Mouse (Mus musculus): ENCODE measurements around the gene Col11a2. TPM values are rescaled to one million over a fixed set of nuclear protein-coding genes. Genes with fewer than 3 reads are reported as not detected.
A peak's percentile ranks its signal among the peaks of the same experiment; 100 is the strongest.
"Not testable (repeated sequence)": the region's sequence is repeated elsewhere in the genome, so short reads cannot be mapped to it uniquely, and the experiment has no call there.

Gene Col11a2
- 9.3 and 12.1 TPM in 2 replicates for polyA plus RNA-seq (2012; rRNA removed)

DNA sequence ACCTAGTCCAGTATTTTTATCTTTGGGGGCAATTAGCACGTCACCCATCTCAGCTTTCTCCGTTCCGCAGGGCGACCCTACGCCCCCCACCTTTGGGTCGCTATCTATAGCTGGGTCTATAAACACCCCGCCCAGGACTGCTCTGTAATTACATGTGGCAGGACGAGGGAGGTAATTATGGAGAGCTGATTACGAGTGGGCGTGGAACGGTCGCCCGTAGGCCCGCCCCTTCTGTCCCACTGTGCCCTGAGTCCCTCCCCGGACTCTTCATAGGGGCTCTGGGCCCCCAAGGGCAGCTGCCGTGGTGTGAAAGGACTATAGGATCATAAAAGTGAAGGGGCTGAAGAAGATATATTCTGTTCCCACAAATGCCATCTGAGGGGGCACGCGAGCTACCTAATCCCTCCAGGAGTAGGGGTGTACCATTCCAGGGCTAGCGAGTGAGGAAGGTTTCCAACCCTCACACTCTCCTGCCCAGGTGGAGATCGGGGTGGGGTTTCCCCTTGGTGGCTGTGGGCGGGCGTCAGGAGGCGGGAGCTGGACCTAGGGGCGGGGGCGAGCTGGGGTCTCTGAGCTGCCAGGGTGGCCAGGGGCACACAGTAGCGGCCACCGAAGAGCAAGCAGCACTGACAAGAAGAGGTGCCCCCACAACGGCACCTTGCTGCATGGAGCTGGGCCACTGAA is at the start of gene Col11a2:
Gene Col11a2 (plus strand): TSS at position 560 of the 684 bp plus-strand sequence.
- H3K27ac ChIP-seq (ENCODE audit: insufficient read depth, low read length) = peak within 1 kb of the TSS; percentile 84
- H3K4me3 ChIP-seq (ENCODE audit: insufficient read depth, low read length) = peak within 1 kb of the TSS; percentile 21
- peaks cover 3% of the 10 kb centered on the region; the same call in 1 of the 2 replicates for H3K4me1 ChIP-seq (ENCODE audit: control insufficient read depth, insufficient read depth, low read length)
- TF ChIP-seq POLR2A (IDR thresholded peaks at IDR 0.05; ENCODE audit: extremely low read depth, insufficient read depth, low read length) (peak; percentile 17; the same call in 1 of the 2 replicates), CTCF (IDR thresholded peaks at IDR 0.05; ENCODE audit: extremely low read depth, insufficient read depth, low read length) (no peak)

GRCm38 (mm10) chr17:33991788-33992664 is 47.2 kb upstream of the Col11a2 start:
- TF ChIP-seq POLR2A (IDR thresholded peaks at IDR 0.05; ENCODE audit: extremely low read depth, insufficient read depth, low read length) = no peak
- peak; percentile 72 for TF ChIP-seq CTCF (IDR thresholded peaks at IDR 0.05; ENCODE audit: extremely low read depth, insufficient read depth, low read length)
- no peaks in the 10 kb centered on the region for H3K4me1 ChIP-seq (ENCODE audit: control insufficient read depth, insufficient read depth, low read length)
- H3K27ac ChIP-seq (ENCODE audit: insufficient read depth, low read length) = no peak overlapping the region
- H3K4me3 ChIP-seq (ENCODE audit: insufficient read depth, low read length) = no peak overlapping the region

- no peaks in the 10 kb centered on the region for H3K4me1 ChIP-seq (ENCODE audit: control insufficient read depth, insufficient read depth, low read length)
- H3K27ac ChIP-seq (ENCODE audit: insufficient read depth, low read length) = no peak overlapping the region
- TF ChIP-seq CTCF (IDR thresholded peaks at IDR 0.05; ENCODE audit: extremely low read depth, insufficient read depth, low read length) (no peak), POLR2A (IDR thresholded peaks at IDR 0.05; ENCODE audit: extremely low read depth, insufficient read depth, low read length) (no peak)
- no peak overlapping the region for H3K4me3 ChIP-seq (ENCODE audit: insufficient read depth, low read length)
Observed at GRCm38 (mm10) chr17:33994959-33995358, 44.3 kb upstream of the Col11a2 start.

- Histone ChIP-seq H3K27ac (ENCODE audit: insufficient read depth, low read length) (no peak overlapping the region), H3K4me3 (ENCODE audit: insufficient read depth, low read length) (no peak overlapping the region), H3K4me1 (ENCODE audit: control insufficient read depth, insufficient read depth, low read length) (no peaks in the 10 kb centered on the region)
- no peak for TF ChIP-seq CTCF (IDR thresholded peaks at IDR 0.05; ENCODE audit: extremely low read depth, insufficient read depth, low read length)
Observed at GRCm38 (mm10) chr17:33995651-33996050, 43.6 kb upstream of the Col11a2 start.

- H3K4me1 ChIP-seq (ENCODE audit: control insufficient read depth, insufficient read depth, low read length); H3K4me3 ChIP-seq (ENCODE audit: insufficient read depth, low read length); H3K27ac ChIP-seq (ENCODE audit: insufficient read depth, low read length): not testable (repeated sequence)
Observed at GRCm38 (mm10) chr17:33997025-33997424, 42.2 kb upstream of the Col11a2 start.

DNA sequence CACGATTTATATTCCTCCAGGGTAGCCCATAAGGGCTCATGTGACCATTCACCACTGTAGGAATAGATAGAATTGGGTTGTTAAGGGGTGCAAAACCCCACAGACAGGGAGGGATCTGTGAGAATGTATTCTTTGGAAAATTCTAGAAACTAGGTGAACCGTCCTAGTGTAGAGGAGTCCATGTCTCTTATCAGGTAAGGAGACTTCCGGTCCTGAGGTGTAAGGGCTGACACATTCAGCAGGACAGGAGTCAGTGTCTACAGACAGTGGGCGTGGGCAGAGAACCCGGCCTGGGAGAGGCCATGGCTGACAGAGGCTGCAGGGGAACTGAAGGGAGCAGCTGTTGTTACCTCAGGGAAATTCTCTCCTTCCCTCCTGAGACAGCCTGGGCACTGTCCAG is 40.5 kb upstream of the Col11a2 start:
- not testable (repeated sequence) for H3K4me1 ChIP-seq (ENCODE audit: control insufficient read depth, insufficient read depth, low read length); H3K27ac ChIP-seq (ENCODE audit: insufficient read depth, low read length)

GRCm38 (mm10) chr17:33999341-34000149 is 39.7 kb upstream of the Col11a2 start:
- TF ChIP-seq POLR2A (IDR thresholded peaks at IDR 0.05; ENCODE audit: extremely low read depth, insufficient read depth, low read length) (no peak), CTCF (IDR thresholded peaks at IDR 0.05; ENCODE audit: extremely low read depth, insufficient read depth, low read length) (no peak)
- Histone ChIP-seq H3K4me1 (ENCODE audit: control insufficient read depth, insufficient read depth, low read length) (no peaks in the 10 kb centered on the region), H3K27ac (ENCODE audit: insufficient read depth, low read length) (no peak overlapping the region), H3K4me3 (ENCODE audit: insufficient read depth, low read length) (peak overlapping the region; percentile 13)

More for the DNA sequence above, 40.5 kb upstream of the Col11a2 start:
- H3K4me3 ChIP-seq (ENCODE audit: insufficient read depth, low read length) = peak overlapping the region; percentile 13; the same call in 1 of the 2 replicates

DNA sequence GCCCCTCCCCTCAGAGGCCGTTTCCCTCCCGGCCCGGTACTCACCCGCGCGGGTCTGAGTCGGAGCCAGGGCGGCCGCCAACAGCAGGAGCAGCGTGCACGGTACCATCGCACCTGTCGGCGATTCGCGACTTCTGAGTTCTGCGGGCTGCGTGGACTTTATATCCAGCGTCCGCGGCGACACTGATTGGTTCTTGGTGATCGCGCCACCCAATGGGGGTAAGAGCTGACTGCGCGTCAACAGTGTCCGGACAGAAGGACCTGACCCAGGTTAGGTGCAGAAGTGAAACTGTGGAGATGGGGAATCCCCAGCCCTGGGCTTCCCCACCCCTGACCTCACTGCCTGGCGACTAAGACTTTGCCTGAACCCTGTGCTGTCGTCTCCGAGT is 39.1 kb upstream of the Col11a2 start, which contains the start of gene H2-K1:
Gene H2-K1 (minus strand): TSS at position 198 of the 388 bp plus-strand sequence.
- Histone ChIP-seq H3K4me1 (ENCODE audit: control insufficient read depth, insufficient read depth, low read length) (no peaks in the 10 kb centered on the region), H3K27ac (ENCODE audit: insufficient read depth, low read length) (no peak within 1 kb of the TSS), H3K4me3 (ENCODE audit: insufficient read depth, low read length) (peak within 1 kb of the TSS; percentile 13)
- TF ChIP-seq POLR2A (IDR thresholded peaks at IDR 0.05; ENCODE audit: extremely low read depth, insufficient read depth, low read length) (peak; percentile 81), CTCF (IDR thresholded peaks at IDR 0.05; ENCODE audit: extremely low read depth, insufficient read depth, low read length) (no peak)

DNA sequence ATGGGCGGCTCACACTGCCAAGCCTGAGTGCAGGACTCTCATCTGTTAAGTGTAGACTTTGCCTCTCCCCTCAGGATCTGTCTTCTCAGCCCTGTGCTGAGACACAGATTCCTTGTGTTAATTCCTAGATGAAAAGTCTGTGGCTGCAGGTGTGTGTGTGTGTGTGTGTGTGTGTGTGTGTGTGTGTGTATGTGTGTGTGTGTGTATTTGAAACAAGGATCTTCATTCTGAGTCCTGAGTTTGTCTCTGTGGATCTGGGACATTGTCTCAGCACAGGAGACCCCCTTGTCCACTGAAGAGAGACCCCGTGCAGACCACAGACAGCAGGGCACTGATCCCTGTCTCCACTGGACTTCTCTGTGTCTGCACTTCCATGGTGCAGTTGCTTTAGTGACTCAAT is 38.4 kb upstream of the Col11a2 start:
- H3K27ac ChIP-seq (ENCODE audit: insufficient read depth, low read length); H3K4me3 ChIP-seq (ENCODE audit: insufficient read depth, low read length); H3K4me1 ChIP-seq (ENCODE audit: control insufficient read depth, insufficient read depth, low read length): not testable (repeated sequence)

Data from cortical plate, adult 2 months (tissue).